Mouse (Mus musculus) heart, embryonic 11.5 days (tissue): ENCODE data around the gene Epo. TPM values are rescaled to one million over a fixed set of nuclear protein-coding genes. Genes with fewer than 3 reads are reported as not detected.

ENCODE experiments used
- ATAC-seq: fragments of 200-750 bp; cut with Nextera tagmentation; replicated peaks from 2 replicates; pipeline ENCODE4 v1.8.0; 2017; ENCODE audit warnings: moderate library complexity; ENCODE audit not compliant: insufficient number of reproducible peaks, low FRiP score, low TSS enrichment
- H3K27ac ChIP-seq: fragments of 300-500 bp; sonication (generic); 2 replicates; pipeline ENCODE4 v1.5.1; 2014; ENCODE audit warnings: mild to moderate bottlenecking, low read depth, low read length
- H3K27me3 ChIP-seq: fragments of 300-500 bp; sonication (generic); 2 replicates; pipeline ENCODE4 v1.6.1; 2014; ENCODE audit warnings: mild to moderate bottlenecking, low read length, mixed read lengths; ENCODE audit not compliant: control insufficient read depth, insufficient read depth
- H3K36me3 ChIP-seq: fragments of 300-500 bp; sonication (generic); 2 replicates; pipeline ENCODE4 v1.6.1; 2014; ENCODE audit warnings: mild to moderate bottlenecking, low read length, moderate library complexity, mixed read lengths; ENCODE audit not compliant: control insufficient read depth, insufficient read depth
- H3K4me1 ChIP-seq: fragments of 300-500 bp; sonication (generic); 2 replicates; pipeline ENCODE4 v1.6.1; 2014; ENCODE audit warnings: low read length; ENCODE audit not compliant: control insufficient read depth, insufficient read depth
- H3K4me2 ChIP-seq: fragments of 300-500 bp; sonication (generic); 2 replicates; pipeline ENCODE4 v1.6.1; 2014; ENCODE audit warnings: mild to moderate bottlenecking, moderate library complexity
- H3K4me3 ChIP-seq: fragments of 300-500 bp; sonication (generic); 2 replicates; pipeline ENCODE4 v1.5.1; 2014; ENCODE audit warnings: low read depth, low read length
- H3K9ac ChIP-seq: fragments of 300-500 bp; sonication (generic); 2 replicates; pipeline ENCODE4 v1.6.1; 2014; ENCODE audit warnings: mild to moderate bottlenecking, low read depth, low read length, moderate library complexity
- H3K9me3 ChIP-seq: fragments of 300-500 bp; sonication (generic); replicated peaks from 2 replicates; pipeline ENCODE4 v1.6.1; 2016; ENCODE audit warnings: low read length; ENCODE audit not compliant: control insufficient read depth
- WGBS: fragments of 180-500 bp; shearing (Covaris S2); extraction: QIAGEN DNeasy Blood & Tissue Kit; methylation state at CpG from one replicate; pipeline ENCODE4 v1.1.7; 2014; ENCODE audit not compliant: insufficient replicate concordance; 5-methylcytosine and 5-hydroxymethylcytosine counted together
- polyA plus RNA-seq: library from polyadenylated mRNA; unstranded; fragments of >200 nt; fragmentation: Nextera tagmentation; extraction: Ambion mirVana; gene quantifications from 2 replicates; pipeline ENCODE4 v1.2.1, GENCODE M21; 2014

The Epo gene
- polyA plus RNA-seq, 1 experiment from 2014 or later, result not detected

GRCm38 (mm10) chr5:137568223-137568798, 35.3 kb upstream of the Epo start:
- Histone ChIP-seq H3K4me3 (no peak overlapping the region), H3K9ac (no peak overlapping the region), H3K36me3 (no peaks in the 10 kb centered on the region), H3K27me3 (no peaks in the 10 kb centered on the region), H3K4me2 (no peak overlapping the region), H3K9me3 (no peaks in the 10 kb centered on the region), H3K4me1 (no peaks in the 10 kb centered on the region), H3K27ac (no peak overlapping the region)
- 76% methylated on average over 8 of the region's 8 CpGs for WGBS
- no peak for ATAC-seq

GRCm38 (mm10) chr5:137566416-137566815, 33.4 kb upstream of the Epo start:
- Histone ChIP-seq H3K9ac (no peak overlapping the region), H3K36me3 (no peaks in the 10 kb centered on the region), H3K27me3 (no peaks in the 10 kb centered on the region), H3K4me1 (no peaks in the 10 kb centered on the region), H3K27ac (no peak overlapping the region), H3K4me2 (no peak overlapping the region), H3K9me3 (no peaks in the 10 kb centered on the region), H3K4me3 (no peak overlapping the region)
- ATAC-seq, result no peak
- 92% methylated on average over 5 of the region's 5 CpGs for WGBS

- Histone ChIP-seq H3K4me1 (no peaks in the 10 kb centered on the region), H3K9ac (no peak overlapping the region), H3K9me3 (no peaks in the 10 kb centered on the region), H3K27ac (no peak overlapping the region), H3K4me2 (no peak overlapping the region), H3K4me3 (no peak overlapping the region), H3K36me3 (no peaks in the 10 kb centered on the region), H3K27me3 (no peaks in the 10 kb centered on the region)
- no peak for ATAC-seq
- 64% methylated on average over 6 of the region's 6 CpGs for whole genome bisulfite sequencing
Measured at GRCm38 (mm10) chr5:137565744-137566143, 32.7 kb upstream of the Epo start.

DNA sequence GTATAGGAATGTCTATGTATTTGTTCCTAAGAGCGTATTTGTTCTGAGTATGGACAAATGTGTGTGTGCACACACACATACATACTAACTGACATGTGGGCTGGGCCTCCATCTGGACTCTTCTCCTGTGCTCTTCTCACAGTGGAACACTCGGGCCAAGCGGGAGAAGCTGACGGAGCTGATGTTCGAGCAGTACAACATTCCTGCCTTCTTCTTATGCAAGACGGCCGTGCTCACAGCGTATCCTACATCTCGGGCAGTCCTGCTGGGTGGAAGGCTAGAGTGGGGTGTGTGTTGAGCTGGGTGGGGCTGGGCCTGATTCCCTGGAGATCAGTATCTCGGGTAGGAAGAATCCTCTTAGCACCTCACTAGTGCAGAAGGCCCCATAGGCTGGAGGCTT, 29.9 kb upstream of the Epo start:
- H3K4me2 ChIP-seq, result no peak overlapping the region
- H3K27me3 ChIP-seq, result no peaks in the 10 kb centered on the region
- H3K9ac ChIP-seq, result no peak overlapping the region
- H3K36me3 ChIP-seq, result no peaks in the 10 kb centered on the region
- WGBS, result 52% methylated on average over 10 of the region's 10 CpGs
- ATAC-seq, result no peak
- no peaks in the 10 kb centered on the region for H3K9me3 ChIP-seq
- H3K4me3 ChIP-seq, result no peak overlapping the region
- no peak overlapping the region for H3K27ac ChIP-seq
- no peaks in the 10 kb centered on the region for H3K4me1 ChIP-seq

DNA sequence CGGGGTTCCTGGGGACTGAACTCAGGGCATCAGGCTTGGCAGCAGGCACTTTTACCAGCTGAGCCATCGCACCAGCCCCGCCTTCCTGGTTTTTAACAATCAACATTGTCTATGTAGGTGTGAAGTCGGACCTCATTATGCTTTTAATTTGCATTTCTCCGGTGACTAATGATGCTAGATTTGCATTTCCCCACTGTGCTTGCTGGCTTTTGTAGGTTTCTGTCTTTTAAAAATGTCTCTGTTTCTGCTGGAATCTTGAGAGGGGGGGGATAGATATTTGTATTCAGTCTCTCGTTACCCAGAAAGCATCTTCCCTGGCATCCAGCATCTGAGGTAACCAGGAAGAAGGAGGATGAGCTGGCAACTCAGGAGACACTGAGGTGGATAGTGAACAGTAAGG, 28.5 kb upstream of the Epo start:
- WGBS, result 59% methylated on average over 6 of the region's 6 CpGs
- Histone ChIP-seq H3K27ac (no peak overlapping the region), H3K27me3 (no peaks in the 10 kb centered on the region), H3K4me2 (no peak overlapping the region), H3K9ac (no peak overlapping the region), H3K4me1 (no peaks in the 10 kb centered on the region), H3K36me3 (no peaks in the 10 kb centered on the region), H3K9me3 (no peaks in the 10 kb centered on the region), H3K4me3 (no peak overlapping the region)
- ATAC-seq, result no peak

DNA sequence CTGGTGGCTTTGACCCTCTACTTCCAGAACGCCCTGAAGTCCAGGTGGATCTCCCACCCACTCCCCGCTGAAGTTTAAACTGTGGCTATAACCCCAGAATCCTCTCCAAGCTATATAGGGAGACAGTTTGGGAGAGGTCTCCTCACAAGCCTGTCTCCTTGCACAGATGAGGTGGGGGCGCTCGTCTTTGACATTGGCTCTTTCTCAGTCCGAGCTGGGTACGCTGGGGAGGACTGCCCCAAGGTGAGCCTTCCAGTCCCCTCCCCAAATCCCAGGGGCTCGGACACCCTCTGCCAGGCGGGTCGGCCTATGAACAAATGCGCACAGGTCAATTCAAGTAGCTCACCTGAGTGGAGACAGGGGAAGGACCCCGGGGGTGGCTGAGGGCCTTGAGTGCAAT, 20.9 kb upstream of the Epo start:
- Histone ChIP-seq H3K9me3 (no peaks in the 10 kb centered on the region), H3K4me2 (peak overlapping the region; percentile 50; the same call in 1 of the 2 replicates), H3K27me3 (peaks cover 24% of the 10 kb centered on the region), H3K4me3 (0 out of 2 replicates have a peak overlapping the region, but pooled peaks have one; percentile 18), H3K9ac (no peak overlapping the region), H3K4me1 (no peaks in the 10 kb centered on the region), H3K27ac (no peak overlapping the region), H3K36me3 (no peaks in the 10 kb centered on the region)
- WGBS, result 38% methylated on average over 11 of the region's 11 CpGs
- no peak for ATAC-seq

- 0 out of 2 replicates have a peak, but pooled peaks have one; percentile 49 for ATAC-seq
- Histone ChIP-seq H3K27me3 (peaks cover 24% of the 10 kb centered on the region), H3K9me3 (no peaks in the 10 kb centered on the region), H3K4me3 (peak within 1 kb of the TSS; percentile 18; the same call in 1 of the 2 replicates), H3K27ac (no peak within 1 kb of the TSS), H3K36me3 (no peaks in the 10 kb centered on the region), H3K4me1 (no peaks in the 10 kb centered on the region), H3K4me2 (peak within 1 kb of the TSS; percentile 50), H3K9ac (no peak within 1 kb of the TSS)
- WGBS, result under 1% methylated on average over 37 of the region's 37 CpGs
Measured at GRCm38 (mm10) chr5:137553411-137553837, 20.4 kb upstream of the Epo start, which contains the start of gene Actl6b. Actl6b (plus strand) TSS chr5:137553517.

GRCm38 (mm10) chr5:137553000-137553399, 20.0 kb upstream of the Epo start:
- Histone ChIP-seq H3K4me3 (peak overlapping the region; percentile 18; the same call in 1 of the 2 replicates), H3K27me3 (peaks cover 24% of the 10 kb centered on the region), H3K27ac (no peak overlapping the region), H3K9me3 (no peaks in the 10 kb centered on the region), H3K4me2 (peak overlapping the region; percentile 50), H3K9ac (no peak overlapping the region), H3K4me1 (no peaks in the 10 kb centered on the region), H3K36me3 (no peaks in the 10 kb centered on the region)
- no peak for ATAC-seq
- 32% methylated on average over 6 of the region's 6 CpGs for WGBS

- Histone ChIP-seq H3K9me3 (no peaks in the 10 kb centered on the region), H3K4me3 (no peak overlapping the region), H3K9ac (no peak overlapping the region), H3K36me3 (no peaks in the 10 kb centered on the region), H3K27ac (no peak overlapping the region), H3K4me1 (no peaks in the 10 kb centered on the region), H3K27me3 (peaks cover 24% of the 10 kb centered on the region), H3K4me2 (no peak overlapping the region)
- no peak for ATAC-seq
- WGBS, result 70% methylated on average over 5 of the region's 5 CpGs
Measured at GRCm38 (mm10) chr5:137551119-137551518, 18.1 kb upstream of the Epo start.
